Mouse (Mus musculus) liver, embryonic 14.5 days (tissue): Measurements from ENCODE around the gene Gnb5.

Experiments
- CTCF ChIP-seq: IDR thresholded peaks from 2 replicates; pipeline ENCODE4 v1.5.1; 2016; ENCODE audit warnings: antibody characterized with exemption, low read depth, control low read depth
- EP300 ChIP-seq: IDR thresholded peaks from 2 replicates; pipeline ENCODE4 v1.6.1; 2016; ENCODE audit warnings: antibody characterized with exemption, low read depth

DNA sequence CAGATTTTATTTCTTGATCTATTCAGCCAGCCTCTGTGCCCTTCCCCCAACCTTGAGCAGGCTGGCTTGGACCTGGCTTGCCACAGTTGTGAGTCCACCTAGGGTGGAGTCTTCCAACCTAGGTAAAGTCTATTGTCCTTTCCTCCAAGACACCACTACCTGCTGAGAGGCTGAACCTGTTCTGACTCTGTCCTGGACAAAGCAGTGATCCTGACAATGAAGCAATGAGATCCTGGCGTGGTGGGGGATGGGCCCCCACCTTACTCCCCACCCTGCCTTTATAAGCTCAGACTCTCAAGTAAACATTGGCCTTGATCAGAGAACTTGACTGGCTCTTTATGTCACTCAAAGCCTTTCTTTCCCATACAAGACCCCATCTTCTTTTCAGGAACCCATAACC is 70.3 kb downstream of the Gnb5 start:
- TF ChIP-seq CTCF = no peak
- no peak for TF ChIP-seq EP300
